Mouse (Mus musculus): ENCODE data around the gene Comt. TPM values are rescaled to one million over a fixed set of nuclear protein-coding genes. Genes with fewer than 3 reads are reported as not detected.

The Comt gene
- total and polyA plus RNA-seq, 3 experiments: 139 to 208 (median 150) TPM

DNA sequence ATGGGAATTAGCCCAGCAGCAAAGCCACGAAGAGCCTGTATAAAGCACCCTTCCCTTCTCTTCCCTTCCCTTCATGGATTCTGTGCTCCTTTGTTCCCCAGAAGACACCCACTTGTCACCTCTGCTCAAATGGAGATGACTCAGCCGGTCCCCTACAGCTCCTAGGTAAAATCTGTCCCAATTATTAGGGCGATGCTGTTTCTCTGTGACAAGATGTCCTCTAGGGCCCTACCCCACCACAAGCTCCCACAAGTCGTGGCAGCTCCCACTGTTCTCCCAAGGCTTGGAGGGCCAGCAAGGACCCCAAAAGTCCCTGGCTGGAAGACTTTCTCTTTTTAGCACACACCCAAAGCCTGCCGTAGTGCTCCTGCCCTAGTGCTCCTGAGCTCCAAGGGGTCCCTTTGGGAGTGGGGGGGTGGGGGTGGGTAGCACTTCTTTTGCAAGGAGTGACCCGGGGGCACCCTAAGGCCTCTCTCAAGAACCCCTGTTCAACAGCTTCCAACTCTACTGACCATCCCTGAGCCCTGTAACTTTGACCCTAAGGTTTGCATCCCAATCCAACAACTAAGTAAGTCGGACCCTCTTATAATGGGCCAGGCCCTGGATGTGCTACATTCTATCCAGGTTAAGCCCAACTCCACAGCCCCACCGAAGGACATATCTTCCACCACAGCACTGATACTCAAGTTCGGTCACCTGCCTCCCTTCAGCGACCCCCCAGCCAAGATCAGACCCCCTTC, 1.0 kb downstream of the Comt start:
- no peak for DNase-seq
- 3% methylated on average over 10 of the region's 10 CpGs for WGBS
- Histone ChIP-seq H3K27ac (peak overlapping the region; percentile 92), H3K36me3 (ENCODE audit: control insufficient read depth, insufficient read depth, low read length) (peaks cover 16% of the 10 kb centered on the region), H3K4me3 (peak overlapping the region; percentile 77), H3K9ac (ENCODE audit: low read depth, low read length) (peak overlapping the region; percentile 91), H3K4me1 (ENCODE audit: control insufficient read depth, insufficient read depth, low read length) (peaks cover 11% of the 10 kb centered on the region), H3K27me3 (ENCODE audit: control insufficient read depth, insufficient read depth, low read length) (no peaks in the 10 kb centered on the region), H3K79me2 (replicated peaks; ENCODE audit: control insufficient read depth, insufficient read depth, low read length) (no peaks in the 10 kb centered on the region)
- intact Hi-C loops (cut with DNase I): loop anchor here (2.0 to 5.0 kb wide), 2 partner anchors 33 to 83 kb away; no protein-coding TSS in a partner anchor
- TF ChIP-seq CTCF (IDR thresholded peaks at IDR 0.05) (no peak), EP300 (IDR thresholded peaks at IDR 0.05; ENCODE audit: insufficient read depth, low read depth, low read length) (no peak), POLR2A (IDR thresholded peaks at IDR 0.05; ENCODE audit: insufficient read depth, low read depth, low read length) (no peak)

- no peak for DNase-seq
- Histone ChIP-seq H3K79me2 (replicated peaks; ENCODE audit: control insufficient read depth, insufficient read depth, low read length) (no peaks in the 10 kb centered on the region), H3K4me3 (peak overlapping the region; percentile 12), H3K9ac (ENCODE audit: low read depth, low read length) (no peak overlapping the region), H3K27ac (peak overlapping the region; percentile 92; the same call in 1 of the 2 replicates), H3K36me3 (ENCODE audit: control insufficient read depth, insufficient read depth, low read length) (peaks cover 16% of the 10 kb centered on the region), H3K4me1 (ENCODE audit: control insufficient read depth, insufficient read depth, low read length) (peaks cover 11% of the 10 kb centered on the region), H3K27me3 (ENCODE audit: control insufficient read depth, insufficient read depth, low read length) (no peaks in the 10 kb centered on the region)
- 42% methylated on average over 11 of the region's 11 CpGs for WGBS
- intact Hi-C loops (cut with DNase I): loop anchor here (5.0 kb wide), 1 partner anchor 82 kb away; no protein-coding TSS in a partner anchor
- TF ChIP-seq CTCF (IDR thresholded peaks at IDR 0.05): no peak
- no peak for TF ChIP-seq EP300 (IDR thresholded peaks at IDR 0.05; ENCODE audit: insufficient read depth, low read depth, low read length)
- no peak for TF ChIP-seq POLR2A (IDR thresholded peaks at IDR 0.05; ENCODE audit: insufficient read depth, low read depth, low read length)
These were observed 2.1 kb downstream of the Comt start for GRCm38 (mm10) chr16:18424364-18425045.

- Histone ChIP-seq H3K9ac (ENCODE audit: low read depth, low read length) (no peak overlapping the region), H3K4me1 (ENCODE audit: control insufficient read depth, insufficient read depth, low read length) (peaks cover 11% of the 10 kb centered on the region), H3K36me3 (ENCODE audit: control insufficient read depth, insufficient read depth, low read length) (peaks cover 16% of the 10 kb centered on the region), H3K4me3 (no peak overlapping the region; the same call in 1 of the 2 replicates), H3K27me3 (ENCODE audit: control insufficient read depth, insufficient read depth, low read length) (no peaks in the 10 kb centered on the region), H3K27ac (no peak overlapping the region), H3K79me2 (replicated peaks; ENCODE audit: control insufficient read depth, insufficient read depth, low read length) (no peaks in the 10 kb centered on the region)
- intact Hi-C loops (cut with DNase I): no loop called here
- TF ChIP-seq CTCF (IDR thresholded peaks at IDR 0.05) (no peak), EP300 (IDR thresholded peaks at IDR 0.05; ENCODE audit: insufficient read depth, low read depth, low read length) (no peak), POLR2A (IDR thresholded peaks at IDR 0.05; ENCODE audit: insufficient read depth, low read depth, low read length) (no peak)
- WGBS: 73% methylated on average over 5 of the region's 5 CpGs
- no peak for DNase-seq
These were observed 2.8 kb downstream of the Comt start for GRCm38 (mm10) chr16:18423915-18424265.

GRCm38 (mm10) chr16:18423203-18423914, 3.3 kb downstream of the Comt start:
- peaks cover 16% of the 10 kb centered on the region for H3K36me3 ChIP-seq (ENCODE audit: control insufficient read depth, insufficient read depth, low read length)
- H3K4me3 ChIP-seq: no peak overlapping the region
- H3K79me2 ChIP-seq (replicated peaks; ENCODE audit: control insufficient read depth, insufficient read depth, low read length): no peaks in the 10 kb centered on the region
- H3K4me1 ChIP-seq (ENCODE audit: control insufficient read depth, insufficient read depth, low read length): peaks cover 11% of the 10 kb centered on the region
- no peak for DNase-seq
- H3K9ac ChIP-seq (ENCODE audit: low read depth, low read length): no peak overlapping the region
- no peak overlapping the region for H3K27ac ChIP-seq
- intact Hi-C loops (cut with DNase I): no loop called here
- WGBS: 77% methylated on average over 7 of the region's 7 CpGs
- TF ChIP-seq POLR2A (IDR thresholded peaks at IDR 0.05; ENCODE audit: insufficient read depth, low read depth, low read length) (no peak), EP300 (IDR thresholded peaks at IDR 0.05; ENCODE audit: insufficient read depth, low read depth, low read length) (no peak), CTCF (IDR thresholded peaks at IDR 0.05) (no peak)
- no peaks in the 10 kb centered on the region for H3K27me3 ChIP-seq (ENCODE audit: control insufficient read depth, insufficient read depth, low read length)

DNA sequence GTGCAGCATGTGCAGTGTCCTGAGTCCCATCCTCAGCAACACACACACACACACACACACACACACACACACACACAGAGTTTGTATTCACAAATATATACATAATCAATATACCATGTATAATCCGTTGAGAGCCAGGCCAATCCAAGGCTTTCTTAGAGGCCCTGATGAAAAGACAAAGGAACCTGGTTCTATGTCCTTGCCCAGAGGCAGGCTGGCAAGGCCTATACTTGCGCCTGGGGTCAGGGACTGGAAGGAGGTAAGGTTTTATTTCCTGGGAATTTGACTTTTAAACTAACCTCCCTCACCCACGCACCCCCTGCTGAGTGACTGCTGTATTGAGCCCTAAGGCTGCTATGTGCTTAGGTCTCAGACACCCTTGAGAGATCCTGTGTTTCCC, 6.1 kb downstream of the Comt start:
- H3K27me3 ChIP-seq (ENCODE audit: control insufficient read depth, insufficient read depth, low read length): no peaks in the 10 kb centered on the region
- no peaks in the 10 kb centered on the region for H3K79me2 ChIP-seq (replicated peaks; ENCODE audit: control insufficient read depth, insufficient read depth, low read length)
- H3K9ac ChIP-seq (ENCODE audit: low read depth, low read length): no peak overlapping the region
- no peak for TF ChIP-seq POLR2A (IDR thresholded peaks at IDR 0.05; ENCODE audit: insufficient read depth, low read depth, low read length)
- TF ChIP-seq EP300 (IDR thresholded peaks at IDR 0.05; ENCODE audit: insufficient read depth, low read depth, low read length): no peak
- TF ChIP-seq CTCF (IDR thresholded peaks at IDR 0.05): no peak
- no peak overlapping the region for H3K4me3 ChIP-seq
- WGBS: 78% methylated on average over 3 of the region's 3 CpGs
- no peak for DNase-seq
- peaks cover 20% of the 10 kb centered on the region for H3K36me3 ChIP-seq (ENCODE audit: control insufficient read depth, insufficient read depth, low read length)
- no peak overlapping the region for H3K27ac ChIP-seq
- H3K4me1 ChIP-seq (ENCODE audit: control insufficient read depth, insufficient read depth, low read length): peaks cover 18% of the 10 kb centered on the region
- intact Hi-C loops (cut with DNase I): no loop called here

Data from heart, adult 2 months (tissue).